Mouse (Mus musculus): ENCODE results near the gene Tepsin. TPM values are rescaled to one million over a fixed set of nuclear protein-coding genes. Genes with fewer than 3 reads are reported as not detected.

The Tepsin gene
- polyA plus RNA-seq, 1 experiment from 2014 or later: 24.8 TPM

DNA sequence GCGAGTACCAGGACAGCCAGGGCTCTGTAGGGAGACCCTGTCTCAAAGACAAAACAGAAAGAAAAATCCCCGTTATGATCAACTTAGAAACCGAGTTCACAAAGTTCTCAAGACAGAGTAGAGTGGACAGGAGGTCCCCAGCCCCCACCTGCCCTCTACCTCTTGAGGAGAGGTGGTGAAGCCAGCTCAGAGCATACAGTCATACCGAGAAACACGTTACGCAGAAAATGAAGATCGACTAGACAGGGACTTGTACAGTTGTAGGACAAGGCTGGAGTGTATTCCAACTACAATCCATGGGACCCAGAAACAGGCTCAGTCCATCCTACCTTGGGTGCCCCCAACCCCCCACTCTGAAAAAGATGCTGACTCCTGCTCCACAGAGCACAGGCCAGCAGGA is 20.6 kb upstream of the Tepsin start:
- Histone ChIP-seq H3K4me3 (ENCODE audit: low read depth, low read length) (no peak overlapping the region), H3K9ac (ENCODE audit: low read length) (no peak overlapping the region), H3K27me3 (ENCODE audit: control insufficient read depth, insufficient read depth, low read length) (no peaks in the 10 kb centered on the region), H3K4me1 (replicated peaks; ENCODE audit: control insufficient read depth, insufficient read depth, low read length) (no peaks in the 10 kb centered on the region), H3K36me3 (ENCODE audit: control insufficient read depth, insufficient read depth, low read length) (no peaks in the 10 kb centered on the region; the same call in 1 of the 2 replicates), H3K27ac (ENCODE audit: low read depth, low read length) (no peak overlapping the region), H3K4me2 (ENCODE audit: low read depth, low read length, severe bottlenecking) (no peak overlapping the region), H3K9me3 (ENCODE audit: control insufficient read depth, low read length) (no peaks in the 10 kb centered on the region)
- DNase-seq (ENCODE audit: low spot score): no peak
- ATAC-seq (replicated peaks; ENCODE audit: low FRiP score): no peak
- WGBS: 92% methylated on average over 7 of the region's 7 CpGs

DNA sequence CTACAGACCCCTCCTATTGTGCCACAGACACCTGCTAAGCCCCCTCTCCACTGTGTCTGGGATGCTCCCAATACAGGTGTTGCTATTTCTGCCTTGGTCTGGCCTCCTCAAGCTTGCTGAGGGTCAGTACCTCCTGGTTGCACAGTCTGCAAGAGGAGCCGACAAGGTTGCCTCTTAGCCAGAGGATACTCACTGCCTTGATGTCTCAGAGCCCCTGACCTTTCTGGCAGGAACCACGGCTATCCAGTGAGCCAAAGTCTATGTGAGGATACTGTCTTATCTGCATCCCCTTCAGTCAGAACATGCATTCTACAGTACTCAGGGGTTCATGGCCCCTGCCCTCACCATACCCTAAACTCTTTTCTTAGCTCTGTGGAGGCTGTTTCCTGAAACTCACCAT is 19.1 kb upstream of the Tepsin start:
- WGBS: 90% methylated on average over 2 of the region's 2 CpGs

GRCm38 (mm10) chr11:120114488-120115215 is 16.1 kb upstream of the Tepsin start:
- no peak overlapping the region for H3K4me3 ChIP-seq (ENCODE audit: low read depth, low read length)
- H3K4me2 ChIP-seq (ENCODE audit: low read depth, low read length, severe bottlenecking): no peak overlapping the region
- no peak overlapping the region for H3K27ac ChIP-seq (ENCODE audit: low read depth, low read length)
- H3K9me3 ChIP-seq (ENCODE audit: control insufficient read depth, low read length): no peaks in the 10 kb centered on the region
- no peaks in the 10 kb centered on the region; the same call in 1 of the 2 replicates for H3K36me3 ChIP-seq (ENCODE audit: control insufficient read depth, insufficient read depth, low read length)
- ATAC-seq (replicated peaks; ENCODE audit: low FRiP score) (no peak), DNase-seq (ENCODE audit: low spot score) (no peak)
- no peaks in the 10 kb centered on the region for H3K27me3 ChIP-seq (ENCODE audit: control insufficient read depth, insufficient read depth, low read length)
- 88% methylated on average over 21 of the region's 21 CpGs for WGBS
- no peaks in the 10 kb centered on the region for H3K4me1 ChIP-seq (replicated peaks; ENCODE audit: control insufficient read depth, insufficient read depth, low read length)
- no peak overlapping the region for H3K9ac ChIP-seq (ENCODE audit: low read length)

More for the DNA sequence above, 19.1 kb upstream of the Tepsin start:
- Histone ChIP-seq H3K4me2 (ENCODE audit: low read depth, low read length, severe bottlenecking) (no peak overlapping the region), H3K4me1 (replicated peaks; ENCODE audit: control insufficient read depth, insufficient read depth, low read length) (no peaks in the 10 kb centered on the region), H3K27ac (ENCODE audit: low read depth, low read length) (no peak overlapping the region), H3K9ac (ENCODE audit: low read length) (no peak overlapping the region), H3K27me3 (ENCODE audit: control insufficient read depth, insufficient read depth, low read length) (no peaks in the 10 kb centered on the region), H3K4me3 (ENCODE audit: low read depth, low read length) (no peak overlapping the region), H3K9me3 (ENCODE audit: control insufficient read depth, low read length) (no peaks in the 10 kb centered on the region), H3K36me3 (ENCODE audit: control insufficient read depth, insufficient read depth, low read length) (no peaks in the 10 kb centered on the region; the same call in 1 of the 2 replicates)
- DNase-seq (ENCODE audit: low spot score) (no peak), ATAC-seq (replicated peaks; ENCODE audit: low FRiP score) (no peak)

GRCm38 (mm10) chr11:120112136-120112535 is 13.6 kb upstream of the Tepsin start:
- H3K36me3 ChIP-seq (ENCODE audit: control insufficient read depth, insufficient read depth, low read length): no peaks in the 10 kb centered on the region; the same call in 1 of the 2 replicates
- H3K27me3 ChIP-seq (ENCODE audit: control insufficient read depth, insufficient read depth, low read length): no peaks in the 10 kb centered on the region

GRCm38 (mm10) chr11:120111033-120111432 is 12.5 kb upstream of the Tepsin start:
- WGBS: 7% methylated on average over 2 of the region's 2 CpGs

More at GRCm38 (mm10) chr11:120112136-120112535, 13.6 kb upstream of the Tepsin start:
- no peak overlapping the region for H3K9ac ChIP-seq (ENCODE audit: low read length)
- H3K4me1 ChIP-seq (replicated peaks; ENCODE audit: control insufficient read depth, insufficient read depth, low read length): no peaks in the 10 kb centered on the region
- WGBS: 86% methylated on average over 4 of the region's 4 CpGs
- no peak for ATAC-seq (replicated peaks; ENCODE audit: low FRiP score)
- no peak overlapping the region for H3K4me3 ChIP-seq (ENCODE audit: low read depth, low read length)
- no peaks in the 10 kb centered on the region for H3K9me3 ChIP-seq (ENCODE audit: control insufficient read depth, low read length)
- DNase-seq (ENCODE audit: low spot score): no peak
- H3K27ac ChIP-seq (ENCODE audit: low read depth, low read length): no peak overlapping the region
- no peak overlapping the region for H3K4me2 ChIP-seq (ENCODE audit: low read depth, low read length, severe bottlenecking)

DNA sequence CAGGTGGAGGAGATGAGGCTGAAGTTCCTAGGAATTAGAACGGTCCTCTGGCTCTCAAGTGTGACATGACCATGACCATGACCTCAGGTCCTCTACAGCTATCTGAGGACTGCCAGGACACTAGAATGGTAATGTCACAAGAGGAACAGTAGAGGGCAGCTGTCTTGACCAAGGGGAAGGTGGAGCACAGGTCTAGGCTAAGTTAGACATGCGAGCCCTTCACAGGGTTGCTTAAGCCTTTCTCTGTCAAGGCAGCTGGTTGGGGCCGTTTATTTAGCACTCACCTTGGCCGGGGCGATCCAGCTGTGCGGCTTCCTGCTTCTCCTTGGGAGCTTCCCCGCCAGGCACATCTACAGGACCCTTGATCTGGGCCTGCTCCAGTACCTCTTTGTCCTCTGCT is 12.0 kb upstream of the Tepsin start:
- Histone ChIP-seq H3K27ac (ENCODE audit: low read depth, low read length) (no peak overlapping the region), H3K27me3 (ENCODE audit: control insufficient read depth, insufficient read depth, low read length) (no peaks in the 10 kb centered on the region), H3K4me2 (ENCODE audit: low read depth, low read length, severe bottlenecking) (no peak overlapping the region), H3K36me3 (ENCODE audit: control insufficient read depth, insufficient read depth, low read length) (no peaks in the 10 kb centered on the region; the same call in 1 of the 2 replicates), H3K4me1 (replicated peaks; ENCODE audit: control insufficient read depth, insufficient read depth, low read length) (no peaks in the 10 kb centered on the region), H3K4me3 (ENCODE audit: low read depth, low read length) (no peak overlapping the region), H3K9me3 (ENCODE audit: control insufficient read depth, low read length) (no peaks in the 10 kb centered on the region), H3K9ac (ENCODE audit: low read length) (no peak overlapping the region)
- ATAC-seq (replicated peaks; ENCODE audit: low FRiP score) (0 out of 2 replicates have a peak, but pooled peaks have one; percentile 12), DNase-seq (ENCODE audit: low spot score) (no peak)
- 63% methylated on average over 7 of the region's 7 CpGs for WGBS

More at GRCm38 (mm10) chr11:120111033-120111432, 12.5 kb upstream of the Tepsin start:
- no peaks in the 10 kb centered on the region; the same call in 1 of the 2 replicates for H3K36me3 ChIP-seq (ENCODE audit: control insufficient read depth, insufficient read depth, low read length)
- no peaks in the 10 kb centered on the region for H3K9me3 ChIP-seq (ENCODE audit: control insufficient read depth, low read length)
- H3K4me3 ChIP-seq (ENCODE audit: low read depth, low read length): no peak overlapping the region
- no peak overlapping the region for H3K27ac ChIP-seq (ENCODE audit: low read depth, low read length)
- H3K4me2 ChIP-seq (ENCODE audit: low read depth, low read length, severe bottlenecking): no peak overlapping the region
- DNase-seq (ENCODE audit: low spot score) (peak; percentile 88), ATAC-seq (replicated peaks; ENCODE audit: low FRiP score) (no peak)
- H3K9ac ChIP-seq (ENCODE audit: low read length): no peak overlapping the region
- no peaks in the 10 kb centered on the region for H3K27me3 ChIP-seq (ENCODE audit: control insufficient read depth, insufficient read depth, low read length)
- H3K4me1 ChIP-seq (replicated peaks; ENCODE audit: control insufficient read depth, insufficient read depth, low read length): no peaks in the 10 kb centered on the region

DNA sequence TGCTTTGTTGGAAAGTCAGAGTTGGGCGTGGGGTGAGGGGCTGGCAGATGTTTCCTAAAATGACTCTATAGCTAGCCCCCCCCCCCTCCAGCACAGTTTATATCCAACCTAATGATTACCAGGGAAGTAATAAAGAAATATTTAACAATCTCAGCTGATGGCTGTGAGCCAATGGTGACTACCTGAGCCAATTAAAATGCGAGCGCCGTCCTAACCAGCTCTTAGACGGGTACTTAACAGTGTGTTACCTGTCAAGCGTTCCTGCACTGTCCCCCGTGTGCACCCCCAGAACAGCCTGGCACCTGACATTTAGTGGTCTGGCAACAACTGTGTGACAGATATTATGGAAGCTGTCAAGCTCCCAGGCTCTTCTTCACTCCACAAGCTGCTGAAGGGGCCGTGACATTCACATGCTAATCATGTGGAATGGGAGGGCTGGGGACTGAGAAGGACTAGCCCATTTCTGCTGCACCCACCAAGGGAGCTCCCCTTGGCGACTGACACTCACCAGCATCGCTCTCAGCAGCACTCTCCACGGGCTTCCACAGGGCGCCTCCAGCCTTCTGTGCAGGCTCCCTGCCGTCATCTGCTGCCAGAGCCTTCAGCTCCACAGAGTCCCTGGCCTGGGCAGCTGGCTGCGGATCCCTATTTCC is 11.2 kb upstream of the Tepsin start:
- ATAC-seq (replicated peaks; ENCODE audit: low FRiP score): no peak
- no peak for DNase-seq (ENCODE audit: low spot score)
- H3K9me3 ChIP-seq (ENCODE audit: control insufficient read depth, low read length): no peaks in the 10 kb centered on the region
- no peak overlapping the region for H3K27ac ChIP-seq (ENCODE audit: low read depth, low read length)
- no peak overlapping the region for H3K4me3 ChIP-seq (ENCODE audit: low read depth, low read length)
- no peaks in the 10 kb centered on the region for H3K4me1 ChIP-seq (replicated peaks; ENCODE audit: control insufficient read depth, insufficient read depth, low read length)
- H3K4me2 ChIP-seq (ENCODE audit: low read depth, low read length, severe bottlenecking): no peak overlapping the region
- 70% methylated on average over 14 of the region's 14 CpGs for WGBS
- no peaks in the 10 kb centered on the region for H3K27me3 ChIP-seq (ENCODE audit: control insufficient read depth, insufficient read depth, low read length)
- no peaks in the 10 kb centered on the region; the same call in 1 of the 2 replicates for H3K36me3 ChIP-seq (ENCODE audit: control insufficient read depth, insufficient read depth, low read length)
- no peak overlapping the region for H3K9ac ChIP-seq (ENCODE audit: low read length)

DNA sequence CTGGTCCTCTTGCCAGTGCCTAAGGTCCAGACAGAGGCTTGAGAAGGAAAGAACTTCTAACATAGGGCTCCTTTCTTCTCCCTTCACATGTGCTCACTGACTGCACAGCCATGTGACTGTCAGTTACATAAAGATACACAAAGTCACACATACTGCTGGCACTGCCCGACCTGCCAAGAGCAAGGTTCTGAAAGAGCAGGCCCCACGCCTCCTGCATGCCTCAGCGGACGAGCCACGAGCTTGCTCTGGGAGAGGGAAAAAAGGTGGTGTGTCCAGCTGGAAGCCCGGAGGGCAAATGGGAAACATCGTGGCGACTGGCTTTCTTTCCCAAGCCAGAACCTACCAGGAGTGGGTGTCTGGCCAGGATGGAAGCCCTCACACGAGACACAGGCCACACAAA is 9.3 kb upstream of the Tepsin start:
- H3K9ac ChIP-seq (ENCODE audit: low read length): no peak overlapping the region
- H3K4me2 ChIP-seq (ENCODE audit: low read depth, low read length, severe bottlenecking): no peak overlapping the region
- no peak for DNase-seq (ENCODE audit: low spot score)
- H3K27me3 ChIP-seq (ENCODE audit: control insufficient read depth, insufficient read depth, low read length): no peaks in the 10 kb centered on the region
- WGBS: 85% methylated on average over 9 of the region's 9 CpGs
- H3K9me3 ChIP-seq (ENCODE audit: control insufficient read depth, low read length): no peaks in the 10 kb centered on the region
- ATAC-seq (replicated peaks; ENCODE audit: low FRiP score): no peak
- no peaks in the 10 kb centered on the region; the same call in 1 of the 2 replicates for H3K36me3 ChIP-seq (ENCODE audit: control insufficient read depth, insufficient read depth, low read length)
- H3K27ac ChIP-seq (ENCODE audit: low read depth, low read length): no peak overlapping the region
- H3K4me3 ChIP-seq (ENCODE audit: low read depth, low read length): no peak overlapping the region
- no peaks in the 10 kb centered on the region for H3K4me1 ChIP-seq (replicated peaks; ENCODE audit: control insufficient read depth, insufficient read depth, low read length)

All from forebrain, embryonic 11.5 days (tissue).